Comparison of ENCODE assay signal across 13 mouse cellular contexts in genomic region chr6:24301681-24302080, GRCm38 (mm10).
"Had no signal": no experiment of that assay in that cellular context is flagged by ENCODE, and none has a peak within 500 bp of the region (broad histone marks: within the 10 kb centered on the region; RNA-seq: fewer than 3 reads in every experiment).

No protein-coding gene starts in this region.

- H3K27ac ChIP-seq: left cerebral cortex, adult 2 months; limb, embryonic 10.5 days; liver, embryonic 14.5 days; midbrain, embryonic 10.5 days; neural tube, embryonic 15.5 days; stomach, postnatal 0 days had no signal

- H3K27me3 ChIP-seq: neural tube, embryonic 15.5 days had no signal

- H3K4me3 ChIP-seq: left cerebral cortex, adult 2 months; limb, embryonic 10.5 days; midbrain, embryonic 10.5 days; myocyte; neural tube, embryonic 15.5 days had no signal

- H3K4me1 ChIP-seq: limb, embryonic 10.5 days; midbrain, embryonic 10.5 days; neural tube, embryonic 15.5 days had no signal

- DNase-seq: lung, adult 2 months; lung, postnatal 10 days; lung, postnatal 4 days; midbrain, embryonic 14.5 days; right cerebral cortex, adult 18-20 months; thymus, postnatal 4 days had no signal

- H3K9ac ChIP-seq: liver, embryonic 14.5 days; neural tube, embryonic 15.5 days had no signal

- H3K36me3 ChIP-seq: limb, embryonic 10.5 days; midbrain, embryonic 10.5 days; neural tube, embryonic 15.5 days had no signal
